Mouse (Mus musculus): ENCODE measurements around the gene Ablim1.

The Ablim1 gene

DNA sequence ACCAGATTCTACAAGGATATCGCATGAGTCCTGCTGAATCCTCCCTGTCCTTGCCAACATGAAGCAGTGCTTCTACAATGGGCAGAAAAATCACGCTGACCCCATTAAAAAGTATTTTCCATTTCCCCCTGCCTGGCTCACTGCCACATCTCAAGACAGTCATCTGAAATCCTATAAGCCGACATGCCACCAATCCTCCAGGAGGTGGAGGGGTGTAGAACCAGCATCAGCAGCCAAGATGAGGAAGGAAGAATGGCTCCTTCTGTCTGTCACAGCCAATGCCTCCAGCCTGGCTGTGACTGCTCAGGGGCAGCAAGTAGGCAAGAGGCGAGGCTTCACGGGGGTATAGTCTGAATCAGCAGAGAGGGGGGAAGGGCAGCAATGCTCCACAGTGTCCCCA lies 47.2 kb downstream of the Ablim1 start:
- intact Hi-C loops (cut with DNase I) = no loop called here

- intact Hi-C loops (cut with DNase I) = no loop called here
These were observed 48.2 kb downstream of the Ablim1 start for GRCm38 (mm10) chr19:57266374-57267085.

GRCm38 (mm10) chr19:57264296-57264947 lies 50.3 kb downstream of the Ablim1 start:
- intact Hi-C loops (cut with DNase I) = no loop called here

DNA sequence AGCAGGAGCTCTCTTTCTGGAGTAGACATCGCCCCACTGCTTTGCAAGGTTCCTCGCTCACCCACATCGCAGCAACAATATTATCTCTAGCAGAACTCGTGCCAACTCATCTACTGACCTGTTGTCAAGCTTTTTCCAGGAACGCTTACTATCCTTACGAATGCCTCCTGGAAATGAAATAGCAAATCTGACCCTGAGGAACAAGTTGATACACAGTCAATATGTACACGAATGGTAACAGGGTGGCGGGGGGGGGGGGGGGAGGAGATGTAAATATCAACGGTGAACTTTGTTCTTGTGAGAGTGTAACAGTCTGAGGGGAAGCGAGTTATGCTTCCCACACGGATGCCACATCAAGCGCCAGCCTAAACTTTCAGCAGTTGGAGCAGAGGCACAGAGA lies 56.9 kb downstream of the Ablim1 start:
- intact Hi-C loops (cut with DNase I) = loop anchor here (5.0 kb wide), 1 partner anchor 70 kb away; no protein-coding TSS in a partner anchor

- intact Hi-C loops (cut with DNase I) = loop anchor here (5.0 kb wide), 1 partner anchor 71 kb away; no protein-coding TSS in a partner anchor
These were observed 58.1 kb downstream of the Ablim1 start for GRCm38 (mm10) chr19:57256666-57257065.

DNA sequence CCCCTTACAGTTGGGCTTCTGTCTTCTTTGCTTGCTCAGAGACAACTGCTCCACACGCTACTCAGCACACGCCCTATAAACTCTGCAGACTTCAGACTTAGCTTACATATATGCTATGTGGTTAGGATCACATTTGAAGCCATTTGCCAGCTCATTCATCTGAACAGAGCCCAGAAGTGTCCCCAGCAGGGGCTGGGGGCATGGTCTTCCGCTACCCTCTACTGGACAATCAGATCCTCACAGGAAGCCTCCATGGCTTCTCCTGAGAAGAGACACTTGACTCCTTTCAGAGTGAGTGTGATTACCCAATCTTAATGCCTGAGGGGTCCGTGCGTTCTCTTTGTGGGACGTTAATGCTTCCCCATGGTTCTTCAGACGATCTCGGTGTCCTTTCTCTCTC lies 59.6 kb downstream of the Ablim1 start:
- intact Hi-C loops (cut with DNase I) = loop anchor here (5.0 kb wide), 1 partner anchor 72 kb away; no protein-coding TSS in a partner anchor

DNA sequence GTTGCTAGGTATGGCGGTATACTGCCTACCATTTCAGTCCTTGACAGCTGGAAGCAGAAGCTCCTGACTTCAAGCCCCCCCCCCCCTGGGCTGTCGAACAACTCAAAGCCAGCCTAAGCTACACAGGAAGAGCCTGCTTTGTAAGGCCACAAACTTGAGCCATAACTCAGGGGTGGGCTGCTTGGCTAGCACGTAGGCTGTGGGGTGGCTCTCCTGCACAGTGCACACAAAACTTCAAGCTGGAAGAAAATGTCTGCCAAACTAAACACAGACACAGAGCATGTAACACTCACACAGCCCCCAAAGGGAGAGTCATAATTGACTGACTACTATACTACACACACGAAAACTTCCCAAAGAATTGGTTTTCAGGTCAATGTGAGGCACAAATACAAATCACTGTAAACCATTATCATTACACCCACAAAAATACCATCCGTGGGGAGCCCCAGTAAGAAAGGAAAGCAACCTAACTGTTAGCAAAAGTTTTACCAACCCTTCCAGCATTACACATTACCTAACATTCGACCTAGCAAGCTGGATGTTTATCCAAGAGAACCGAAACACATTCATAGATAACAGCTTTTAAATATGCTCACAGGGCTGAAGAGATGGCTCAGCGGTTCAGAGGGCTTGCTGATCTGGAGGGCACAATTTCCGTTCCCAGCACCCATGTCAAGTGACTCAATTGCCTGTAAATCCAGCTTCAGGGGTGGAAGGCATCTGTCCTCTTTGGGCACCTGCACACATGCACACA lies 61.8 kb downstream of the Ablim1 start:
- intact Hi-C loops (cut with DNase I) = loop anchor here (5.0 kb wide), 1 partner anchor 91 kb away; no protein-coding TSS in a partner anchor

GRCm38 (mm10) chr19:57248781-57249180 lies 65.9 kb downstream of the Ablim1 start:
- intact Hi-C loops (cut with DNase I) = no loop called here

GRCm38 (mm10) chr19:57247221-57247620 lies 67.5 kb downstream of the Ablim1 start:
- intact Hi-C loops (cut with DNase I) = no loop called here

DNA sequence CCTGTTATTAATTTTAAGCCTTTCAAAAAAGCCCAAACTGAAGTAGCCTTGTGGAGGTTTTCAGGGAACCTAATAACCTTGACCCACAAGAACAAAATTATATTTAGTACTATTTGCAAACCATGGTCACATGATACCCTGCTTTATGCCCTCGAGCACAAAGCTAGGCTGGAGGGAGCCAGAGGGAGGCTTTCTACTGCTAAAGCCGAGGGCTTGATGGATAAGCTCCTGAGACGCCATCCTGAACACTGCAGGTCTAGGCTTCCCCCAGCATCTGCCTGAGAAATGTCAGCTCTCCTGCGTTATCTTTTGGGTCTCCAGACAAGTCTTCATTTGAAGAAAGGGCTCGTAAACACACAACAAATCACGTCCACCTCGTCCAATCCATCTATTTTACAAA lies 70.4 kb downstream of the Ablim1 start:
- intact Hi-C loops (cut with DNase I) = no loop called here

DNA sequence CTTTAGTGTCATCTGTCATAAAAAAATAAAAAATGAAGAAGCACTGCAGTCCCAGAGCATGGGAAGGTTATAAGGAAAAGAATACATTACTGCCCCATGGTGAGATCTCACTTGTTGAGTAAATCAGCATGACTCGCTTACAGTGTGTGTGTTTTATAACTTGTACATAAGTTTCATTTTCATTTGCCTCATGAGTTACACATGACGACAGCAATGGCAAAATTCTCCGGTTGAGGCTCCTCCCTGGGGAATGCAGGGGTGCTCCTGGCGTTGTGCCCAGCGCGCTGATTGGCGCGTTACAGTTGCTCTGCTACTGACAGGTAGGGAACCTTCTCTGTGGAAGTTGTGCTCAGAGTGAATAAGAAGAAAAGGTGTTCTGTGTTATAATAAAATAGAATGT lies 71.1 kb downstream of the Ablim1 start:
- intact Hi-C loops (cut with DNase I) = no loop called here

DNA sequence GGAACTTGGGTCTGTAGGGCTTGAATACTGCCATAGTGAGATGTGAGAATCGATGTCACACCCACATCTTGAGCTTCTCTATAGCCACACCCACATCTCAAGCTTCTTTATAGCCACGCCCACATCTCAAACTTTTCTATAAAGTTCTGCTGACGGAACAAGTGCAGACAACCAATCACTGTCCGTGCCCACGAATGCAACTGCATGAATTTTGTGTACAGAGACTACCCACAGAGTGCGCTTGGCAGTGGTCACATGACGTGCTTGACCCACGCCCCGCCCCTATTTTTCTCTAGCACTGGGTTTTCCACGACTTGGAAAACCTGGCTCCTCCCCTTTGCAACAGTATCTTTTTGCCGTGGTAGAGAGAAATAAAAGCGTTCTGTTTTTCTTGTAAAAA lies 71.5 kb downstream of the Ablim1 start:
- intact Hi-C loops (cut with DNase I) = no loop called here

GRCm38 (mm10) chr19:57241363-57242192 lies 73.1 kb downstream of the Ablim1 start:
- intact Hi-C loops (cut with DNase I) = no loop called here

GRCm38 (mm10) chr19:57240259-57240658 lies 74.5 kb downstream of the Ablim1 start:
- intact Hi-C loops (cut with DNase I) = no loop called here

GRCm38 (mm10) chr19:57239176-57239784 lies 75.4 kb downstream of the Ablim1 start:
- intact Hi-C loops (cut with DNase I) = loop anchor here (5.0 kb wide), 1 partner anchor 42 kb away; no protein-coding TSS in a partner anchor

- intact Hi-C loops (cut with DNase I) = loop anchor here (5.0 kb wide), 1 partner anchor 41 kb away; no protein-coding TSS in a partner anchor
These were observed 76.3 kb downstream of the Ablim1 start for GRCm38 (mm10) chr19:57238461-57238860.

GRCm38 (mm10) chr19:57237534-57237933 lies 77.2 kb downstream of the Ablim1 start:
- intact Hi-C loops (cut with DNase I) = loop anchor here (5.0 kb wide), 1 partner anchor 40 kb away; no protein-coding TSS in a partner anchor

GRCm38 (mm10) chr19:57236647-57237046 lies 78.1 kb downstream of the Ablim1 start:
- intact Hi-C loops (cut with DNase I) = loop anchor here (5.0 kb wide), 1 partner anchor 39 kb away; no protein-coding TSS in a partner anchor

DNA sequence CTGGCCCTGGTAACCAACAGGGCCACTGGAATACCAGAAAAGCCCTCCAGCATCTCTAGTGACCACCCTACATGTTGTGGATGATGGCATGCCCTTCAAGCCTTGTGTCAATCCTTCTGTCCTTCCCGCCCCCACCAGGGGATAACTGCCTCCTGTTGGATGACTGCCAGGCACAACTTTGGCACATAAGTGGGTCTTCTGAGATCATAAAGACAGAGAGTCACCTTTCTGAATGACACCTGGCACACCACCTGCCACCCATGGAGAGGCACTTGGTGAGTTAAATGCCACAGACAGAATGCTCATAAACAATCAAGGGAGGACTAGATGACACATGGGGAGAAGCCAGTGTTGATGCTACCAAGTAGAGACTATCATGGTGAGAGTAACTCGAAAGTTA lies 78.8 kb downstream of the Ablim1 start:
- intact Hi-C loops (cut with DNase I) = loop anchor here (5.0 kb wide), 1 partner anchor 39 kb away; no protein-coding TSS in a partner anchor

GRCm38 (mm10) chr19:57230996-57231395 lies 83.7 kb downstream of the Ablim1 start:
- intact Hi-C loops (cut with DNase I) = no loop called here
